Mouse (Mus musculus) telencephalon, adult 2 months (tissue): Measurements from ENCODE around the gene Cbfa2t3.
A peak's percentile ranks its signal among the peaks of the same experiment; 100 is the strongest.
"Not testable (repeated sequence)": the region's sequence is repeated elsewhere in the genome, so short reads cannot be mapped to it uniquely, and the experiment has no call there.

ENCODE experiments used
- DNase-seq: peaks from one replicate; pipeline ENCODE4 v3.0.0-alpha.2; 2011; ENCODE audit warnings: low read depth, low spot score

Cbfa2t3 gene

GRCm38 (mm10) chr8:122638601-122639000 lies 60.3 kb downstream of the Cbfa2t3 start:
- DNase-seq: no peak

GRCm38 (mm10) chr8:122637230-122637629 lies 61.7 kb downstream of the Cbfa2t3 start:
- no peak for DNase-seq

- no peak for DNase-seq
These were observed 62.1 kb downstream of the Cbfa2t3 start for GRCm38 (mm10) chr8:122636803-122637175.

DNA sequence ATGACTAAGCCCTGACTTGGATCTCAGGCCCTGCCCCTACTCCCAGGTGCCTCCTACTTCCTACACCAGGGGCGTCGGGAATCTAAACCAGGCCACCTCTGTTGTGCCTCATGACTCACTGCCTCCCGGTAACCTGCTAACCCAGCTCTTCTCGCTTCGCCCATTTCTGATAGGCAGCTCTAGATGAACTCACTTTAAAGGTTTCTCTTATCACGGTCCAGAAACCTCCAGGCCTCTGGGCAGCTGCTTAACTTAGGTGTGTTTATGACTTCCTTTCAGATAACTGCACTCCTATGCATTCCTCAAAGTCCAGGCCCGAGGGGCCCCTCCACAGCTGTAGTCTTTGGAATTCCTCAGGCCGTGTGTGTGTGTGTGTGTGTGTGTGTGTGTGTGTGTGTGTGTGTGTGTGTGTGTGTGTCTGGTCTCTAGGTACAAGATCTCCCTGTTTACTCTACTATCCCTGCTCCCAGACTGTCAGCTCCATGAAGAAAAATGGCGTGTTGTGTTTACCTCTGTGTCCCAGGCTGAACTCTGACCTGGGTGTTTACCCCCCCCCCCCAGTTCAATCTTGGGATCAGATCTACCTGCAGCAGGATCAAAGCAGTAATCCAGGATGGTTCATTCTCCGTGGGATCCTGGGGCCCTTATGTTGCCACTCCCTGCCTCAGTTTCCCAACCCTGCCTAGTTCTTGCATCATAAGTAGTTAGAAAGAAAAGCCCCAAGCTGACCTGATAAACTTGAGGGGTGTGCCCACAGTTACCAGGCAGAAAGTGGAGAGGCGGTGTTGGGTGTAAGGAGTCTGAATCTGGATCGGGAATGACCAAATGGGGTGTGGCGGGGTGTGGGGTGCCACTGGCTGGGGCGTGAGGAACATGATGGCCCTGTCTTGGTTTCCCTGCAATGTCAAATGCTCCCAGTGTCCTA lies 62.8 kb downstream of the Cbfa2t3 start:
- DNase-seq: no peak

DNA sequence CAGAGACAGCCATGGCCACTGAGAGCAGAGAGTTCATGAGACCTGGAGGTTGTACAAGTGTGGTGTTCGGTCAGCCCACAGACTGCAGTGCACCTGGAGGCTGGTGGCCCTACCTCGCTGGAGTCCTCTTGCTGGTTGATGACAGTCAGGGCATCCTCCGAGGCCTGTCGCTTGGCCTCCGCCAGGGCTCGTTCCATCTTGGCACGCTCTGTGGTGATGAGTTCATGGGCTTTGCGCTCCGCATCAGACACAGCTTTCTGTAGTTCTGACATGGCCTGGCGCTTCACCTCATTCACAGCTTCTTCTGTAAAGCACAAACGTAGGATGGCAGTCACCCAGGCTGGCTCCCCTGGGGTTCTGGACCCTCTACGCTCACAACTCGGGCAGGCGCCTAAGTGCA lies 65.7 kb downstream of the Cbfa2t3 start:
- DNase-seq: no peak

GRCm38 (mm10) chr8:122632134-122632533 lies 66.8 kb downstream of the Cbfa2t3 start:
- DNase-seq: not testable (repeated sequence)

DNA sequence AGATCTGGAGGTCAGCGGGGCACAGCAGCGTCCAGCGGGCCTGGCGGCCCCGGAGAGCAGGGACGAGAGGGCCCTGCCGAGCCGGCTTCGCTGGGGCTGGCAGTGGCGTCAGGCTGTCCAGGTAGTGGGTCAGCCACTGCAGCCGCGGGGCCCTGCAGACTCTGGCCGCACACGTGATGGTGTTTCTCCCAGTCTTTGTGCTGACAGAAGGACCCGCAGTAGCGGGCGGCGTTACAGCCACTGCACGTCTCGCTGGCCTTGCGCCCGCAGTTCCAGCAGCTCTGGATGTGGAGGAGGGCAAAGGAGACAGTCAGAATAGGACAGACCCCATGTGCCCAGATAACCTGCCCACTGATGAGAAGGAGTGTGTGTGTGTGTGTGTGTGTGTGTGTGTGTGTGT lies 68.2 kb downstream of the Cbfa2t3 start:
- DNase-seq: no peak

DNA sequence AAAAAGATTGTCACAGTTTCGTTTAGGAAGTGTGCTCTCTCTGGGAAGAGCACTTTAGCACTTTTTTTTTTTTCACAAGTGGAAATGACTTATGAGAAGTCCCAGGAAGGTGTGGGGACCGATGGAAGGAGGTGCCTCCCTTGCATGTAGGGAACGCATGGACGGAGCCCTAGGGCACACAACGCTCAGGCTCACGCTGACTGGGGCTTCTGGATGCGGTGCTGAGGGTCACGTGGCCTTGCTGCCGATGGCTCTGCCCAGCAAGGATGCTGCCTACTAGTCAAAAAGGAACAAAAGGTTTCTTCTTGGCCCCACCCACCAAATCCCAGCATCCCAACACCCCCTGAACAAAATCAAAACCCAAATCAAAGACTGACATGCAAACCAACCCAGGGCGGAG lies 69.5 kb downstream of the Cbfa2t3 start:
- DNase-seq: no peak

DNA sequence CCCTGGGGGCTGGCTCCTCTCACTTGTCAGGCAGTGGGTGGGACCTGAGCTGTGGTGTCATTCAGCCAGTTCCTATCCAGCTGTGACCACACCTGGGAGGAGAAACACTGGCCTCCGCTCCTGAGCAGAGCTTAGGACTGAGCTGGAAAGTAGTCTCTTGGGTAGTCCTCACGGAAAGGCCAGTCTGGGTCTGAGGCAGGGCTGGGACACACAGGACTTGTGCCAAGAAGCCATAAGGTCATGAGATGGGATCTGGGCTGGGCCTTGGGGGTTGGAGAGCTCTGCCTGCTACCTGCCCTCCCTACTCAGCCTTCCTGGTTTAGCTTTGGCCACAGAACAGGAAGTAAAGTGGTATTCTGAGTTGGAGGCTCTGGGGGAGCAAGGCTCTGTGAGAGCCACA lies 72.0 kb downstream of the Cbfa2t3 start:
- no peak for DNase-seq

DNA sequence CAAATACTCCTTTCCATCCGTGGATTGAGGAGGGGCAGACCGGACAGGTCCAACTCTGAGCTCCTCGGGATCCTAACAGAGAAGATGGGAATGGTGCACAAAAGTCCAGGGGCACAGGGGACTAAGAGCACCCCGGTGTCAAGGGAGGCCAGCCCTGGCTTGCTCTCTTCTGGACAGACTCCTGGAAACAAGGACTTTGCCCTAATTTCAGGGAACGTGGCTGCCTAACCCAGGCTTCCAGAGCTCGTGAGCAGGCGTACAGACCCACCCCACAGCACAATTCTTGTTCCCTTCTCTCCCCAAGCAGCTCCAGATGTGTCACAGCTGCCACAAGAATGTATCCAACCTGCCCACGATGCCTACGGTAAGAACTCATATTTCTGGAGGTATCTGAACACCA lies 73.1 kb downstream of the Cbfa2t3 start:
- DNase-seq: no peak

DNA sequence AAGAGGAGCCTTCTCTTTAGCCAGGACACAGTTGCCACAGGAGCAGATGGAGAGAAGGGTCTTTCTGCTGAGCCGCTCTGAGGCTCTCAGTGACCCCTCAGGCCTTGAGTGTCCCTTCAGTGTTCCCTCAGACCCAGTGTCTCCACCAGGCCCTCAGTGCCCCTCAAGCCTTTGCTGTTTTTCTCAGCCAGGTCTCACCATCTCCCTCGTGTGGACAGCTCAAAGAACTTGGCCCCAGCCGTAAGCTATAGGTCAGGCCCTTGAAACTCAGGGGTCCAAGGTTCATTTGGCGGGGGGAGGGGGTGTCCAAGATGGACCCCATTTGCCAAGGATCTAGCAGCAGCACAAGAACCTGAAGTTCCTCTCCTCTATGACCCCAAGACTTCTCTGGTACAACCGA lies 74.3 kb downstream of the Cbfa2t3 start:
- DNase-seq: no peak

DNA sequence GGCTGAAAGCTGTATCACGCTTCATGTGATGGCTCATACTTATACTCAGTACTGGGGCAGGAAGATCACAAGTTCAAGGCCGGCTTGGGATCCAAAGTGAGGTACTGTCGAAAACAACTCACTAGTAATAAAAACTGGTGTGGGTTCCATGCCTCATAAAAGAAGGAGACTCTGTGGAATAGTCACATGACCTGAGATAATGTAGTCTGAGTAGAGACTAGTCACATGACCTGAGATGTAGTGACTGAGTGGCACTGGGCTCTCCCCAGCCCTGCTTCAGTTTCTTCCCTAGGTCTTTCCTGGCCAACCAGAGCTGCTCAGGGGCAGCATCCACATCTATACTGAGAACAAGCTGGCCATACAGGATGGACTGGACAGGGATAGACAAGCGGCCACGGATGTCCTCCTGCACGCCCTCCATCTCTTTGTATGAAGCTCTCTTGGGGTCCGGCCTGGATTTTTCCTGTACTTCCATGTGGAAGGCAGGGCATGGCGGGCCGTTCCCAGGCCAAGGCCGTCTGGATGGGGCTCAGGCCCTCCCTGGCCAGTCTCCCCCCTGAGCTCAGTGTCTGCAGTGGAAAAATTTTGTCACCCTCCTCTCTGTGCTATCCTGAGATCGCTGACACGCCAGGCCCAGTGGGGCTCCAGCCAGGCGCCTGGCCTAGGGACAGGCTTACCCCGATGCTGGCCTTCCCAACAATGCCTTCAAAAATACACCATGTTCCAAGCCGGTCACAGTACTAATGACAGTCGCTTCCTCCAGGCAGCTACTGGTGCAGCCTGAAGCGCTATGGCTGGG lies 74.9 kb downstream of the Cbfa2t3 start:
- DNase-seq: no peak

- no peak for DNase-seq
These were observed 76.2 kb downstream of the Cbfa2t3 start, which contains the start of gene Pabpn1l for GRCm38 (mm10) chr8:122622727-122623126. Gene Pabpn1l (minus strand): TSS chr8:122622739.

DNA sequence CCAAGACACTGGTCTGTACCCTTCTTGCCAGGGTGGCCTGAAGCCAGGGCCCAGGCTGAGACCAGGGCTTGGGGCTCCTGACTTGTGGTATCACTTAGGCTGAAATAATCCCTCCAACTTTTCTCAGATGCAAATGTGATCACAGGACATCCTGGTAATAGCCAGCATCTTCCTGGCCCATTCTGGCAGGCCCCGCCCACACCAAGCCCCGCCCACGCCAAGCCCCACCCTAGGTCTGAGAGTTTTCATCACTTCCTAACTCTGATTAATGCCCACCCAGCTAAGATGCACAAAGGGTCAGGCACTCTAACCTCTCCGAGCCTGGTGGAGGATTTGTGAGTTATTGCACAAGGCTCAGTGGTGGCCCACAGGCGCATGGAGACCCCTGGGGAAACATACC lies 78.5 kb downstream of the Cbfa2t3 start:
- DNase-seq: no peak

DNA sequence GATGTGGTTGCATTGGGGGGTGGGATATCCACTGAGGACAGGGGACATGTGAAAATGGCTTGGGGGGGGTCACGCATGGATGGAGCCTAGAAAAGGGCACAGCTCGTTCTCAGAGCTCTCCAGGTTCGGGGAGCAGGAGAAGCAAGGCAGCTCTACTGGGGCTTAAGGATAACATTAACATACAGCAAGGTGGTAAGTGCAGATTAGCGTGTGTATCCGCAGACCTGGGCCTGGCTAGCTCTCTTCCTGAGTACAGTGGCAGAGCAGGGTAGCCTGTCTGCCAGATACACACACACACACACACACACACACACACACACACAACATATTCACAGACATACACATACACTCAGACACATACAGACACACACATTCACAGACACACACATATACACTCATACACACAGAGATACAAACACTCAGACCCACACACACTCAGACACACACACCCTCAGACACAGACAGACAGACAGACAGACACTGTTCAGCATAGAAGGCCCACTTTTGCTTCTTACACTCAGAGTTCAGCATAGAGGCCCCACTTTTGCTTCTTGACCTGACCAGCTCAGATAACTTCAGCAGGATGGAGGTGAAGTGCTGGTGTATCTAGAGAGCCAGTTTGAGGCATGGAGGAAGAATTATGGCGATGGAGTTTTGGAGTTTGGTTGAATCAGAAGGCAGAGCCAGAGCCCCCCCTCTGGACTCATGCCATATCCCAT lies 80.1 kb downstream of the Cbfa2t3 start:
- no peak for DNase-seq

DNA sequence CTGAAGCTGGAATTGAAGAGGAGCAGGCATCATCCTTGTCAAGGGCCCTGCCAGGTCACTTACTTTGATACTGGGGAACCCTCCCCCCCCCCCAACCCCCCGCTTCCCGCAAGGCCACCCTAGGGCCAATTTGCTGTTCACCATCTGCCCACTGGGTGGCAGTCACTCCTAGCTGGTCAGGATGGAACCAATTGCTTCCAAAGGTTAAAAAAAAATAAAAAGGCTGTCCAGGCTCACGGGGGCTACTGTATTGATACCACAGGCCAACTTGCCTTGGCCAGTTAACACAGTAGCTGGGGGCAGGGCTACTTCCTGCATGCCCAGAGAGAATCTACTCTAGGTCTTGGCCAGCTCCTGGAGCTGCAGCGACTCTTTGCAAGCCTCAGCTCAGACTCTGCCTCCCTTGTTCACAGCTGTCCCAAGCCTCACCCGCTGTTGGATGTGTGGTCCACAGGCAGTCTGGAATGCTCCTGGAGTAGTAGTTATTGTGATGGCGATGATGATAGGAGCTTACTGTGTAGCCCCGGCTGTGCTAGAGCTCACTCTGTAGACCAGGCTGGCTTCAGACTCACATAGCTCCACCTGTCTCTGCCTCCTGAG lies 80.9 kb downstream of the Cbfa2t3 start:
- no peak for DNase-seq

DNA sequence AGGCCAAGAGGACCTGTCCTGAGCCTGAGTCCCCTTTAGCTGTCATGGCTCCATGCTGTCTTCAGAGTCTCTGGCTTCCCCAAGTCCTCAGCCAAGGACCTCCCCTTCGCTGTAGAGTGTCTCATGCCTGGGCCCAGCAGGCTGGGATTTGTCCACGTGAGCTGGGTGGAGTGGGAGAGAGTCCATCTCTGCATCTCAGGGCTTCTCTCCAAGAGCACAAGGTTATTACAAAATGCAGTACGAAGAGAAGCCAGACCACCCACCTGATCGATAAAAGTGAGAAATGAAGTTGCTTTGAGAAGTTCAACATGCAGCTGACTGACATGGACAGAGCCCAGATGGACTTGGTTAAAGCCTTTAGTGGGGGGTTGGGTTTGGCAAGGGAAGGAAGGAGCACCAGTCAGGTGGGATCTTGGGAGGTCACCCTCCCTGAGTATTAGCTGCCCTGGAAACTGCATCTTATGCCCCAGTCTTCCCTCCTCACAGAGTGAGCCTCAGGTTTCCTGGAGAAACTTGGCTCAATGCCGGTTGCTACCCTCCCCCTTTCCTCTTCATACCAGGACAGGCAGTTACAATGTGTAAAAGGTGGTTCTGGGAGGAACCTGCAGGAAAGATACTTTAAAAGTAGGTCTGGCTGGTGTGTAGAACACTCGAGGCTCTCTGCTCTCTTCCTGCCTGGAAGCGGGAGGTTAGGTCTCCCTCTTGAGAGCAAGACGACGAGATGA lies 82.6 kb downstream of the Cbfa2t3 start:
- no peak for DNase-seq

GRCm38 (mm10) chr8:122611295-122612133 lies 87.4 kb downstream of the Cbfa2t3 start, which contains the start of the genes Galns and Trappc2l:
Gene Galns (minus strand): TSS chr8:122611463.
Gene Trappc2l (plus strand): TSS chr8:122611640.
- DNase-seq: peak; percentile 97

- no peak for DNase-seq
These were observed 88.2 kb downstream of the Cbfa2t3 start for GRCm38 (mm10) chr8:122610612-122611277.
